Mouse (Mus musculus) hindbrain, embryonic 10.5 days (tissue): Measurements from ENCODE around the gene Chad. TPM values are rescaled to one million over a fixed set of nuclear protein-coding genes. Genes with fewer than 3 reads are reported as not detected.

Experiments
- DNase-seq: peaks from one replicate; pipeline ENCODE4 v3.0.0-alpha.2; 2017; ENCODE audit warnings: low spot score
- H3K27ac ChIP-seq: fragments of 300-500 bp; sonication (generic); 2 replicates; pipeline ENCODE4 v1.5.1; 2016; ENCODE audit warnings: mild to moderate bottlenecking, moderate library complexity
- H3K27me3 ChIP-seq: fragments of 300-500 bp; sonication (generic); 2 replicates; pipeline ENCODE4 v1.6.1; 2016; ENCODE audit warnings: mild to moderate bottlenecking; ENCODE audit not compliant: poor library complexity, insufficient read depth, severe bottlenecking
- H3K36me3 ChIP-seq: fragments of 300-500 bp; sonication (generic); 2 replicates; pipeline ENCODE4 v1.6.1; 2016; ENCODE audit warnings: mild to moderate bottlenecking, moderate library complexity
- H3K4me1 ChIP-seq: fragments of 300-500 bp; sonication (generic); replicated peaks from 2 replicates; pipeline ENCODE4 v1.6.1; 2016; ENCODE audit warnings: mild to moderate bottlenecking
- H3K4me3 ChIP-seq: fragments of 300-500 bp; sonication (generic); 2 replicates; pipeline ENCODE4 v1.5.1; 2016; ENCODE audit warnings: mild to moderate bottlenecking, moderate library complexity
- H3K9me3 ChIP-seq: fragments of 300-500 bp; sonication (generic); 2 replicates; pipeline ENCODE4 v1.6.1; 2016; ENCODE audit warnings: mild to moderate bottlenecking, moderate library complexity
- WGBS: fragments of 180-500 bp; shearing (Covaris S2); methylation state at CpG from one replicate; pipeline ENCODE4 v1.1.7; 2016; 5-methylcytosine and 5-hydroxymethylcytosine counted together
- polyA plus RNA-seq: library from polyadenylated mRNA; unstranded; fragments of >200 nt; fragmentation: Nextera tagmentation; extraction: Ambion mirVana; gene quantifications from 2 replicates; pipeline ENCODE4 v1.2.1, GENCODE M21; 2016

The Chad gene
- polyA plus RNA-seq, 1 experiment from 2014 or later = 0.29 TPM

GRCm38 (mm10) chr11:94571850-94572249, 7.0 kb downstream of the Chad start:
- no peak for DNase-seq
- no peak overlapping the region for H3K4me3 ChIP-seq

GRCm38 (mm10) chr11:94574560-94574959, 9.7 kb downstream of the Chad start:
- peaks cover 8% of the 10 kb centered on the region; the same call in 1 of the 2 replicates for H3K36me3 ChIP-seq
- no peak overlapping the region for H3K4me3 ChIP-seq
- no peak overlapping the region for H3K27ac ChIP-seq
- 22% methylated on average over 7 of the region's 7 CpGs for WGBS
- no peaks in the 10 kb centered on the region for H3K27me3 ChIP-seq
- no peak for DNase-seq
- H3K9me3 ChIP-seq = no peaks in the 10 kb centered on the region
- H3K4me1 ChIP-seq = peaks cover 12% of the 10 kb centered on the region; the same call in 1 of the 2 replicates

More at GRCm38 (mm10) chr11:94571850-94572249, 7.0 kb downstream of the Chad start:
- 89% methylated on average over 1 of the region's 1 CpGs for WGBS
- Histone ChIP-seq H3K27me3 (peaks cover 5% of the 10 kb centered on the region; the same call in 1 of the 2 replicates), H3K27ac (no peak overlapping the region), H3K9me3 (no peaks in the 10 kb centered on the region), H3K36me3 (peaks cover 25% of the 10 kb centered on the region), H3K4me1 (peaks cover 12% of the 10 kb centered on the region; the same call in 1 of the 2 replicates)

- Histone ChIP-seq H3K9me3 (no peaks in the 10 kb centered on the region), H3K4me1 (peaks cover 12% of the 10 kb centered on the region; the same call in 1 of the 2 replicates), H3K4me3 (no peak overlapping the region), H3K27ac (no peak overlapping the region), H3K36me3 (peaks cover 6% of the 10 kb centered on the region; the same call in 1 of the 2 replicates), H3K27me3 (no peaks in the 10 kb centered on the region)
- WGBS = 78% methylated on average over 2 of the region's 2 CpGs
- no peak for DNase-seq
Measured at GRCm38 (mm10) chr11:94575036-94575435, 10.2 kb downstream of the Chad start.

GRCm38 (mm10) chr11:94576361-94576760, 11.5 kb downstream of the Chad start:
- H3K4me1 ChIP-seq = no peaks in the 10 kb centered on the region
- H3K9me3 ChIP-seq = no peaks in the 10 kb centered on the region
- no peaks in the 10 kb centered on the region for H3K36me3 ChIP-seq
- no peak overlapping the region for H3K4me3 ChIP-seq
- DNase-seq = no peak
- H3K27ac ChIP-seq = no peak overlapping the region
- whole genome bisulfite sequencing = 92% methylated on average over 9 of the region's 9 CpGs
- H3K27me3 ChIP-seq = no peaks in the 10 kb centered on the region

GRCm38 (mm10) chr11:94580111-94580740, 15.4 kb downstream of the Chad start:
- no peak overlapping the region for H3K27ac ChIP-seq
- H3K36me3 ChIP-seq = no peaks in the 10 kb centered on the region
- no peaks in the 10 kb centered on the region for H3K4me1 ChIP-seq
- WGBS = 92% methylated on average over 5 of the region's 5 CpGs
- no peak for DNase-seq
- no peaks in the 10 kb centered on the region for H3K9me3 ChIP-seq
- H3K27me3 ChIP-seq = no peaks in the 10 kb centered on the region
- H3K4me3 ChIP-seq = no peak overlapping the region

GRCm38 (mm10) chr11:94585091-94585490, 20.2 kb downstream of the Chad start:
- no peaks in the 10 kb centered on the region for H3K9me3 ChIP-seq
- no peaks in the 10 kb centered on the region for H3K4me1 ChIP-seq
- H3K27ac ChIP-seq = no peak overlapping the region
- no peak overlapping the region for H3K4me3 ChIP-seq
- H3K36me3 ChIP-seq = no peaks in the 10 kb centered on the region
- 96% methylated on average over 9 of the region's 9 CpGs for WGBS
- no peaks in the 10 kb centered on the region for H3K27me3 ChIP-seq
- no peak for DNase-seq

- DNase-seq = no peak
- no peaks in the 10 kb centered on the region for H3K9me3 ChIP-seq
- no peaks in the 10 kb centered on the region for H3K27me3 ChIP-seq
- no peak overlapping the region for H3K4me3 ChIP-seq
- no peaks in the 10 kb centered on the region for H3K36me3 ChIP-seq
- WGBS = 67% methylated on average over 6 of the region's 6 CpGs
- no peak overlapping the region for H3K27ac ChIP-seq
- peaks cover 14% of the 10 kb centered on the region for H3K4me1 ChIP-seq
Measured at GRCm38 (mm10) chr11:94587511-94587910, 22.7 kb downstream of the Chad start.

- peaks cover 19% of the 10 kb centered on the region for H3K4me1 ChIP-seq
- no peaks in the 10 kb centered on the region for H3K9me3 ChIP-seq
- H3K27ac ChIP-seq = no peak overlapping the region
- H3K4me3 ChIP-seq = no peak overlapping the region
- no peak for DNase-seq
- H3K27me3 ChIP-seq = 0 out of 2 replicates have a peak, but pooled peaks cover 6% of the 10 kb centered on the region
- 71% methylated on average over 7 of the region's 7 CpGs for WGBS
- 0 out of 2 replicates have a peak, but pooled peaks cover 4% of the 10 kb centered on the region for H3K36me3 ChIP-seq
Measured at GRCm38 (mm10) chr11:94596311-94596852, 31.5 kb downstream of the Chad start.

GRCm38 (mm10) chr11:94597319-94597718, 32.5 kb downstream of the Chad start:
- H3K4me3 ChIP-seq = no peak overlapping the region
- H3K9me3 ChIP-seq = no peaks in the 10 kb centered on the region
- 0 out of 2 replicates have a peak, but pooled peaks cover 9% of the 10 kb centered on the region for H3K27me3 ChIP-seq
- no peak overlapping the region for H3K27ac ChIP-seq
- DNase-seq = no peak
- H3K4me1 ChIP-seq = peaks cover 22% of the 10 kb centered on the region
- 96% methylated on average over 4 of the region's 4 CpGs for WGBS
- H3K36me3 ChIP-seq = 0 out of 2 replicates have a peak, but pooled peaks cover 4% of the 10 kb centered on the region

- Histone ChIP-seq H3K4me3 (no peak overlapping the region), H3K36me3 (0 out of 2 replicates have a peak, but pooled peaks cover 4% of the 10 kb centered on the region), H3K27ac (no peak overlapping the region), H3K4me1 (peaks cover 26% of the 10 kb centered on the region), H3K9me3 (no peaks in the 10 kb centered on the region), H3K27me3 (peaks cover 19% of the 10 kb centered on the region; the same call in 1 of the 2 replicates)
- 68% methylated on average over 6 of the region's 6 CpGs for WGBS
- no peak for DNase-seq
Measured at GRCm38 (mm10) chr11:94598437-94599120, 33.7 kb downstream of the Chad start.

- 0 out of 2 replicates have a peak, but pooled peaks cover 4% of the 10 kb centered on the region for H3K36me3 ChIP-seq
- no peak for DNase-seq
- 91% methylated on average over 7 of the region's 7 CpGs for WGBS
- peaks cover 19% of the 10 kb centered on the region; the same call in 1 of the 2 replicates for H3K27me3 ChIP-seq
- H3K27ac ChIP-seq = no peak overlapping the region
- H3K9me3 ChIP-seq = no peaks in the 10 kb centered on the region
- peaks cover 26% of the 10 kb centered on the region for H3K4me1 ChIP-seq
- H3K4me3 ChIP-seq = peak overlapping the region; percentile 56
Measured at GRCm38 (mm10) chr11:94600447-94600846, 35.6 kb downstream of the Chad start.

- DNase-seq = peak; percentile 89
- Histone ChIP-seq H3K9me3 (no peaks in the 10 kb centered on the region), H3K36me3 (0 out of 2 replicates have a peak, but pooled peaks cover 4% of the 10 kb centered on the region), H3K27me3 (peaks cover 19% of the 10 kb centered on the region; the same call in 1 of the 2 replicates), H3K4me1 (peaks cover 26% of the 10 kb centered on the region), H3K27ac (peak within 1 kb of the TSS; percentile 81), H3K4me3 (peak within 1 kb of the TSS; percentile 56)
- 2% methylated on average over 52 of the region's 52 CpGs for WGBS
Measured at GRCm38 (mm10) chr11:94601321-94602281, 36.8 kb downstream of the Chad start, which contains the start of gene Acsf2. Acsf2 (minus strand) TSS chr11:94601871.
